Mouse (Mus musculus): ENCODE measurements around the gene Ftsj1.

The Ftsj1 gene

DNA sequence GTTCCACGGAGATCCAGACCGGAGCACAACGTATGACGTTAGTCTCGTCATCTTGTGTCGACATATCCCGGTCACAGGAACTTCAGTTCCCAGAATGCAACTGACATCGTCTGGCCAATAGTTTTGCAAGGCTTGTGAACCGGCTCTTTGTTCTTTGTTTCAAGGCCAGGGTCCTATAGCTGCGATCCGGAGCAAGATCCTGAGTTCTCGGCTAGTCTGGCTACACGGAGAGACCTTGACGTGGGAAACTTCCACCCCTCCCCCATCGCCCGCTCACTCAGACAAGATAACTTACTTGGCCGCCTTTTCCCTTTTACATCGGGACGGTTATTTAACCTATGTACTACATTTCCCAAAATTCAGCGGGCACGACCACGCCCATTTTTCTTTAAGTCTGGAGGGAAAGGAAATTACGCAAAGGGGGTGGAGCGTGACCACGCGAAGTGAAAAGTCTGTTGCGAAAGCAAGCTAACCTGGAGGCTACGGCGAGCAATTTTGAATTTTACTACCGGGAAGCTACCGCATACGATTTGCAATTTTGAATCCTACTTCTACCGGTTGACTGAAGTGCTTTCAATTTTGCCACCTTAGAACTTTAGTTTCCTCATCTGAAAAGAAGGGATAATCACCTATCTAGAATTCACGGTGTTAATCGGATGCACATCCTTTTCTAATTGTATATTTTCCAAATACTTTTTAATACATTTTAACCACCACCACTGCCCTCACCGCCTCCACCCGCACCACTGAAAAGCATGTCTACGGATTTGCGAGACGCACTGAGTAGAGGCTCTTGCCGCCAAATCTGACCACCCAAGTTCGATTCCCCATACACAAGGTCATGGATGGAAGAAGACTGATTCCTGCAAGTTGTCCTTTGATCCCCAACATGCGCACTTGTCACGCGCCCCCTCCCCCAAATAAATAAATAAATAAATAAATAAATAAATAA is at the start of gene Ftsj1:
Ftsj1 (minus strand) TSS at position 73 of the 952 bp plus-strand sequence.
- in situ Hi-C loops (cut with MboI, MseI) = no loop called here

DNA sequence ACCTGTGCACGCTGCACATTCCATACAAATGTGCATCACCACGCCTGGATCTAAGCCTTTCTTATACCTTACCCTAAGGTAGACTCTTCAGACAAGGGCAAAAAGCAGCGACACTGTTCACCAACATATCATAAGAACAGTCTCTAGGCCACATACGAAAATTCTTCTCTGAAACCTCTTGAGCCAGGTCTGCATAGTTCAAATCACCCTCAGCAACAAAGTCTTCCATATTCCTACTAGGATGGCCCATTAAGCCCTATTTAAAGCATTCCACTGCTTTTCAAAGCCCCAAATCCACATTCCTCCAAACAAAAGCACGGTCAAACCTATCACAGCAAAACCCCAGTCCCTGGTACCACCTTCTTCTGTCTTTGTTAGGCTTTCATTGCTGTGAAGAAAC is 36.4 kb upstream of the Ftsj1 start:
- in situ Hi-C loops (cut with MboI, MseI) = no loop called here

DNA sequence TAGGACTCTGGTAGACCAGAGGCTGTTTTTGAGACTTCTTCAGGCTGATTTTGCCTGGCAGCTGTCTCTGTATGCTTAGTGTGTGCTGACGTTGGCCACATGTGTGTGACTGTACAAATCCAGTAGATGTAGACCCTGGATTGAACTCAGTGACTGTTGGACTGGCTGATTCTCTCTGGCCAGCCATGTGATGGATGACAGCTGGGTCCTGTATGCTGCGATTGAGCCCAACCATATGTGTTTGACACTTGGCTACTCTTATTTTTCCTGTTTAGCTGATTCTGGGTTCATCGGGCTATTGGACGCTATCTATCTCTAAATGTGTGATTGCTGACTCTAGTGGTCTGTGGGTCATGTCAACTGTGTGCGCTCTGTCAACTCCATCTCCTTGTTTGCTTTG is 21.9 kb upstream of the Ftsj1 start:
- in situ Hi-C loops (cut with MboI, MseI) = no loop called here

DNA sequence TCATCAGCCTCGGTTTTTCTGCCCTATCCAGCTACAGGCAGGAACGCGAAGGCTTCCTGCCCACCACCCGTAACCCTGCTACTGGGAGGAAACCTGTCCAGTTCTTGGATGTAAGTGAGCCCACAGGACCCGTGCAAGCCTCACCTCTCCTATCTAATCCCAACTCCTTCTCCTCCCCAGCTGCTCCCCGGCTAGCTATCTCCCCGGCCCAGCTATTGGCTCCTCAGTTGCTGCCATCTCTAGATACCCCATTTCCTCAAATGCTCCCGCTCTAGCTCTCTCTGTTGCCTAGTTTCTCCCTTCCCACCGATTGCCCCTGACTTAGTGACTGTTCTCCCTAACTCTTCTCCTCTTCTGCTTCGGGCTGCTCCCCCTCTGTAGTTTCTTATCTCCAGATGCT is 19.8 kb upstream of the Ftsj1 start:
- in situ Hi-C loops (cut with MboI, MseI) = no loop called here

DNA sequence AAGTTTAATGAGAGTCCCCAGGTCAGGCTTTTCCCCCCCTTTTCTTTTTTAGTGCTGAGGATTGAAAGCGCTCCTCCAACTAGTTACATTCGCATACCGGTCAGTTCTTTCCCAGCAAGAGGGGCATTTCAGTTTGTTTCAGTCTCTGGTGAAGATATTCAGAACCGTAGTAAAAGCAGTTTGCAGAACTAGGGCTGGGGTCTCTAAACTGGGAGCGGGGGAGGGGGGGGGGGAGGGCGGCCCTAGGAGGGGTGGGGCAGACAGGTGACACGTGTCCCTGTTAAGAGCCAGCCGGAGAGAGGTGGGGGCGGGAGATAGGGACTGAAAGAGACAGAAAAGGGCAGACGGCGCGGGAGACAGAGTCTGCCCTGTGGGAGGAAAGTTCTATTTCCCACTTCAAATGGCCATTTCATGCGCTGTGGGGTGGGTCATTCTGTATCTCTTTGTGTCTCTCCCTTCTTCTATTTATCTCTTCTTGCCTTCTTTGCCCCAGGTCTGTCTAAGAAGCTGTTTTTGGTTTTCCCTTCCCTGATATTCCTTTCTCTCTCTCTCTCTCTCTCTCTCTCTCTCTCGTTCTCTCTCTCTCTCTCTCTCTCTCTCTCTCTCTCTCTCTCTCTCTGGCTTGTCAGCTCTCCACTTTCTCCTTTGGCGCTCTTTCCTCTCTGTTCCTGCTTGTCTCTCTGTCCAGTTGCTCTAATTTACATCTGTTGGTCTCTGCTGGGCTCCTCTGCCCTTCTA is 19.0 kb upstream of the Ftsj1 start, which contains the start of gene Slc38a5:
Slc38a5 (plus strand) TSS at position 51 of the 738 bp plus-strand sequence.
- in situ Hi-C loops (cut with MboI, MseI) = no loop called here

DNA sequence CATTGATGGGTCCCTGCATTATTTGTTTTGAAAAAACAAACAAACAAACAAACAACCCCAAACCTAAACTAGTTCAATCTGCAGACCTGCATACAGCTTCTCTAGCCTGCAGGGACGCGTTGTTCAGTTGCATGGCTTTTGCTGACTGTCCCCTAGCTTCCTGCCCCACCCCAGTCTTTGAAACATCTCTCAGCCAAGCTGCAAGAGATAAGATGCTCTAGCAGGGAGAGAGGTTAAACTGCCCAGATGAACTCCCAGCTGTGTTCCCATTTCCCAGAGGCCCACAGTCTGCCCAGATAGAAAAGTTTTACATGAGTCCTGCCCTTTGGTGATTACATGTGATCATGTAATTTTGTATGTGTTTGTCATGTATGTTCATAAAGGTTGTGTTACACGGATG is 12.0 kb upstream of the Ftsj1 start:
- in situ Hi-C loops (cut with MboI, MseI) = no loop called here

DNA sequence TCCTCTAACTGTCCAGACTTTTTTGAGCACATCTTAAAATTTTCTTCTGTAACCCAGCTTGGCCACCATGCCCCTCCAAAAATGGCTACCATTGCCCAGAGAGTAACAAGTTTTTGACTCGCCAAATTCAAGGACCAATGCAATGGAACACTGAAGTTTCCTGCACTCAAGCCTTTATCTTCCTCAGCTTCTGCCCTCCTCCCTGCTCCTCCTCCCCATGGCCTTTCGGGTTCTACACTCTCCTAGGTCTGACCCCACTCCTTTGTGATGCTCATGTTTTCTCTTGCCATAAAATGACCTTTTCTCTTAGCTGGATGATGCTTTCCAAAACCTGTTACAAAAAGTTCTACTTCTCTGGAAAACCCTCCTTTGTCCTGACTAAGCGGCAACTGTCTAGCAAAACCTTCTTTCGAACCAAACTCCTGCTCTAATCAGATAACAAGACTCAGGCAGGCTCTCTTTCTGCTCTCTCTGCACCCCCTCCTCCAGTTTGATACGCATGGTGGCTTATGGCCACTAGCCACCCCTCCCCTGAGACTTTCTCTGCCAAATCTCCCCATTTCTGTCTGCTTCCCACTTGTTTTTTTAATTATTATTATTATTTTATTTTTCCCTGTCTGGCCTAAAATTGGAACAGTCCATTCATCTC is 11.1 kb upstream of the Ftsj1 start:
- in situ Hi-C loops (cut with MboI, MseI) = no loop called here

DNA sequence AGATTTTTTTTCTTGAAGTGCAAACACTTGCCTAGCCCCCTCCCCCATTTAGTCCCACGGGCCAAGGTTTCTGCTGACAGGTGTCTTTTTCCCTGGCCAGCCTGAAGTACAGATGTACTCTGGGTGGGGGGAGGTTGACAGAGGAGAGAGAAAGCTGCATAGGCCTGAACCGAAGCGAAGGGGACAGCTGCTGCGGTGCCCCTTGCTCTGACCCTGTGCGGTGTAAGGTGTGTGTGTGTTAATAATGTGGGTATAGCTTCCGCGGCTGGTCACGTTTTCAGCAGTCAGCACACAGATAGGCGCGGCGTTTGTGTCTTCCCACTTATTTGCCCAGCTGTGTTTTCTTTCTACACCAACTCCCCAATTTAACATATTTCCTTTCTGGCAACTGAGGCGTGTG is 7.3 kb upstream of the Ftsj1 start:
- in situ Hi-C loops (cut with MboI, MseI) = no loop called here

DNA sequence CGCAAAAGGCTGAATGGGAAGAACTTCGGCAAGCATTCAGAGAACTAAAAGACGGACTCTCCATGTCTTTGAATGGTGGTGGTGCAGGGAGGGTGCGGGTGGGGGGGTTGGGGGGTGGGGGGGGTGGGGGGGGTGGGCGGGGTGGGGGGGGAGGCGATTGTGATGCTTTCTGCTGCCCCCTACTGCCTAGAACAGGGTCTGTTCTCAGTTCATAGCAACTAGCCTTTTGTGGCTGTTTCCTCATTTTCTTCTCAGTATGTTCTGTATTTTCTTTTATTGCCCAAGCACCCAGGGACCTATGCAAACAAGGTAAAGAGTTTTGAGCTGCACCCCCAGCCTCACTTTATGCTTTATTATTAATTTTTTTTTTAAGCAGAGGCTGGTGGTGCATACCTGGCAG is 3.6 kb upstream of the Ftsj1 start:
- in situ Hi-C loops (cut with MboI, MseI) = no loop called here

DNA sequence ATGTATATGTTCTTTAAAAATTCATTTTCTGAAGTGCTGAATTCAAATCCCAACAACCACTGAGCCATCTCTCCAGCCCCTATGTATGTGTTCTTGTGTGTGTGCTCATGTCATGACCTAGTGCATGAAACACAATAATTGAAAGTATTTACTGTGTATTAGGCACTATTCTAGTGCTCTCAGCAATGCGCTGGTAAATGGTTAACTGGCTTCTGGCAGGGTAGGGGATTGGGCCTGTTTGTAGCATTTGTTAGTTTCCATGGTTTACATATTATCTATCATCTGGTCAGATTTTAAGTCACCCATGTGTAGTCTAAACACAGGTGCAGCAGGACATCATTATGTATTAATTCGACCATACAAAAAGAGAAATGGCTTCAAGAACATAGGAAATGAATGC is 1.5 kb upstream of the Ftsj1 start:
- in situ Hi-C loops (cut with MboI, MseI) = no loop called here

DNA sequence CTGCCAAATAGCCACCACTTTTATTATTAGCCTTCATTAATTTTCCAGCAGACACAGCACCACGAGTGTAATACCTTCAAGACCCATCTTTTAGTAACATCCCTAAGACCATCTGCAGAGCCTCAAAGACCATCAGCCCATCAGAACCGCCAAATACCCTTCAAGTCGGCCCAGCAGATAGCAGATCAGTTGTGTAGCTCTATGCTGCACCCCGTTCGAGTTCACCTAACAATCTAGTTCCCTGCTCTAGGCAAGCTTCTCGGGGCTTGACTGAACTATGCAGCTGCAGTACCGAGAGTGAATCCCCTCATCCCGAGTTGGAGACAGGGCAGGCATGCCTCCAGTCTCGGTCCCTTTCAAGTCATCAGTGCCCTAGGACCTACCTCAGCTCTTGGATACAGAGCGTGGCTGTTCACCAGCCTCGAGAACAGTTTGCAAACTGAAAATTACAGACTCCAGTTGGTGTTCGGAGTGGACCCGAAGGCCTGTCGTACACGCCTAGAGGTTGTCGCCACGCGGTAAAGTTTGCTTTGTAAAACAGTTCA is 345 bp downstream of the Ftsj1 start:
- in situ Hi-C loops (cut with MboI, MseI) = no loop called here

DNA sequence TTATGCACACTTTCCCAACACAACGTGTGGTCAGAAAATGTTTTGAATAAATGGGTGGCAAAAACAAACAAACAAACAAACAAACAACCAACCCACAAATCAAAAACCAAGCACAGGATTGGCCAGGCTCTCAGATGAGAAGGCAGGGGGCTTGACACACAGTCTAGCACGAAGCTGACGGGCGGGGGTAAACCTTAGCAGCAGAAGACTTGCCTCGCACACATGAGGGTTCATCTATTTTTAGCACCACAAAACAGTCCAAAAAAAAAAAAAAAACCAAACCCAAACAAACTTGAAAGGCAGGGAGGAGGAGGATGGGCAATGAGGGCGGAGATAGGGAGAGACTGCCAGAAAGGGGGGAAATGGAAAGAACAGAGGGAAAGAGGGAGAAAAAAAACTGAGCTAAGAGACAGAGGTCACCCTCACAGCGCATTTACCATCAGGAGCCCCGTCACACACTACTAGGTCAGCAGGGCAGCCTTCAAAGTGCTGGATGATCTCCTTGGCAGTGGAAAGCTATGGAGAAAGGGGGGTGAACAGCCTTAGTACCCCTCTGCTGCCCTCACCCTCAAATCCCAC is 3.6 kb downstream of the Ftsj1 start:
- in situ Hi-C loops (cut with MboI, MseI) = no loop called here

DNA sequence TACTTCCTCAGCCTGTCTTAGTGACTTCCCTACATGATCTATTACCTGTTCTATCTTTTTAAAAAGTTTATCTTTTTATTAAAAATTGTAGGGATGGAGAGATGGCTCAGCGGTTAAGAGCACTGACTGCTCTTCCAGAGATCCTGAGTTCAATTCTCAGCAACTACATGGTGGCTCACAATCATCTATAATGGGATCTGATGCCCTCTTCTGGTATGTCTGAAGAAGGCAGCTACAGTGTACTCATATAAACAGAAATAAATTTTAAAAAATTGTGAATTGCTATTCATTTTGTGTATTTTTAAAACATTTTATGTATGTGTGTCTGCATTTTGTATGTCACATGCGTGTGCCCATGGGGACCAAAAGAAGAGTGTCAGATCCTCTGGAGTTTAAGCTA is 4.5 kb downstream of the Ftsj1 start:
- in situ Hi-C loops (cut with MboI, MseI) = no loop called here

DNA sequence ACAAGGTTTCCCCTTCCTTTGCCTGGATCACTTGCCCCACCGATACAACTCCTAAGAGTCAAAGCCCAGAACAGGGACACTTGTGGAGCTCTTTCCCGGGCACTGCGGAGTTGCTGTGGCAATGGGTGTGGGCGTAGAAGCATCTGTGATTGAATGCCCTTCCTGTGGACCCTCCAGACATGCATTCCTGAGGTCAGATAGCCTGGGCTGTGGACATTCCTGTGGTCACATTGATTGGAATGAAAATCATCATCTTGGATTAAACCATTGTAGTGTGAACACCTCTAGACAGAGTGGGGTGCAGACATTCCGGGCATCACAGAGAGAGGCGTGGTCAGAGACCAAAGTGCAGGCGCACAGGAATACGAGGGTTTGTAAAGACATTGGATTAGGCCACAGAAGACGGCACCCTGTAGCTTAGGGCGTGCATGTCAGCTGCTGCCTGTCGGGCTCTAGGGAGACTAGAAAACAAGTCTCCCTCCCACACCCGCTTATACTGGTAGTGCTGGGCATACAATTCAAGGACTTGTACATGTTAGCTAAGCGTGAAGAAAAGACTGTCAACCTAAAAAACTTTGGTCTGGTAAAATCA is 13.3 kb downstream of the Ftsj1 start:
- in situ Hi-C loops (cut with MboI, MseI) = no loop called here

DNA sequence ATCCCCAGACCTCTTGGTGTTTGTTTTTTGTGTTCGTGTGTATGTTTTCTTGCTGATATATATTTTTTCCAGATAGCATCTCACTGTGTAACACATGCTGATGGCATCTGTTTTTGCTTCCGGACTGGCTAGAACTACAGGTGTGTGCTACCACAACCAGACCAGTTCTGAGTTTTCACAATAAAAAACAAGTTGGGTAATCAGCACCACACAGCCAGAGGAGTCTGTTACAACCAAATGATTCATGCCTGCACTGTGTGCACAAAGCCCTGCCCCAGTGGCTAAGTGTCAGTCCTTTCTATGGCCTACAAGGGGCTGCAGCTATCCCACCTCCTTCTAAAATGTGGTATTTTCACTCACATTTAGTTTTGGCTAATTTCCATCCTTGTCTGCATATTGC is 15.5 kb downstream of the Ftsj1 start:
- in situ Hi-C loops (cut with MboI, MseI) = no loop called here

DNA sequence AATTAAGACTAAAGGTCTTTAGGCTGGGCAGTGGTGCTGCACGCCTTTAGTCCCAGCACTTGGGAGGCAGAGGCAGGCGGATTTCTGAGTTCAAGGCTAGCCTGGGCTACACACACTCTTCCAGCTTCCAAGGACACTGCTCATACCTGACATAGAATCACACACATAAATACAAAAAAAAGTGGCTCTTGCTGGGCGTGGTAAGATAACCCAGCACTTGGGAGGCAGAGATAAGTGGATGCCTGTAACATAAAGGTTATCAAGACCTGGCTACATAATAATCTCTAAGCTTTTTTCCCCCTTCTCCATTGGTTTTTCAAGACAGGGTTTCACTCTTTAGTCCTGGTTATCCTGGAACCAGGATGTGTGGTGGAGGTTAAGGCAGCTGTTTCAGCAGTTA is 18.6 kb downstream of the Ftsj1 start:
- in situ Hi-C loops (cut with MboI, MseI) = no loop called here

DNA sequence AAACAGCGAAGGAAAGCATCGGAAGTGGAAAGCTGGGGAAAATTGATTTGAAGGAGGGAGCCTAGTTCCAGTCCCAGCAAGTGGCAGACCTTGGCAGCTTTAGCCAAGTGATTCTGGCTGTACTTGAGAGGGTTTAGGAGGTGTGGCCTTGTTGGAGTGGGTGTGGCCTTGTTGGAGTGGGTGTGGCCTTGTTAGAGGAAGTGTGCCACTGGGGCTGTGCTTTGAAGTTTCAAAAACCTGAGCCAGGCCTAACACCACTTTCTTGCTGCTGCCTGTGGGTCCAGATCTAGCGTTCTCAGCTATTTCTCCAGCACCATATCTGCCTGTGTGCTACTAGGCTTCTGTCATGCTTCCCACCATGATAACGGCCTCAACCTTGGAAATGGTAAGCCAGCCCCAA is 21.9 kb downstream of the Ftsj1 start:
- in situ Hi-C loops (cut with MboI, MseI) = no loop called here

DNA sequence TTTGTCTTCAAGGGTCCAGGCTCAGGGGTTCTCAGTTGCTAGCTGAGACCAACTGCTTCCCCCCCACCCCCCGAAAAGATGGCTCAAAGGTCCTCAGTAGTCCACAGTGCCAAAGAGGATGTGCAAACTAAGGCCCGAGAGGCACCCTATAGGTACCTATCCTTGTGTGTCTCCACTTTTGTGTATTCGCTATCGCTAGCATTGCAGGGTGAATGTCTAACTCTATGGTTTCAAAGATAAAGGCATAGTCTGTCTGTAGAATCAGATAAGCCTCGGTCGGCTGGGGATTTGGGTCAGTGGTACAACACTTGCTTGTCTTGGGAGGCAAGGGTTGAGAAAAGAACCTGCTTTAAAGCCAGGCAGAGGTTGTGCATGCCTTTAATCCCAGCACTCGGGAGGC is 28.7 kb downstream of the Ftsj1 start:
- in situ Hi-C loops (cut with MboI, MseI) = no loop called here

DNA sequence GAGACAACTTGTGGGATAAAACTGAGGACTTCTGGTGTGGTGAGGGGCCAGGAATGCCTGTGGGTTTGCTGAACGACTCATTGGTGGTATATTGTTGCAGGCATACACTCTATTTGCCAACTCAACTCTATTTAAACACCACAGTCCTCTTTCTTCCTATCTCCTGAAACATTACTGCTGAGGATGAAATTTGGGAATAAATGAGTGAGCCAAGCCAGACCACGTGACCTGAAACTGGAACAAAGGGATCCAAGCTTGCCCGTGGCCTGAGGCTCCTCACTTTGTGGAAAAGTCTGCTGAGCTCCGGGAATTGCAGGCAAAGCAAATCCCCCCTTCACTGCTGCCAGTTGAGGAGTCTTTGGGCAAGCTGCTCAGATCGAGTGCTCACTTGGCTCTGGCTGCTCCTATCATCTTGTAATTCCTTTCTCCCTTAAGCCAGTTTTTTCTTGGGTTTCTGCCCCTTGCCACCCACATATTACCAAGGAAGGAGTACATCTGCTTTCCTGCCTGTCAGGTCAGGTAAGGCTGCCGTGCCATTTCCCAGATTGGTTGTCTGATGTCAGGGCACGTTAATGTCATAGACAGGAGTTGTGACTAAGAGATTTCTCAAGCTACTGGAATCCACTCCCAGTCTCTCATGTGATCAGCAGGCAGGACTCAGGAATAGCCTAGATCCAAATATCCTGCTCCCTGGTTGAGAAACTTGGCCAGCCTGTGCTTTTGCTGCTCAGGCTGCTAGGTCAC is 29.4 kb downstream of the Ftsj1 start:
- in situ Hi-C loops (cut with MboI, MseI) = no loop called here

DNA sequence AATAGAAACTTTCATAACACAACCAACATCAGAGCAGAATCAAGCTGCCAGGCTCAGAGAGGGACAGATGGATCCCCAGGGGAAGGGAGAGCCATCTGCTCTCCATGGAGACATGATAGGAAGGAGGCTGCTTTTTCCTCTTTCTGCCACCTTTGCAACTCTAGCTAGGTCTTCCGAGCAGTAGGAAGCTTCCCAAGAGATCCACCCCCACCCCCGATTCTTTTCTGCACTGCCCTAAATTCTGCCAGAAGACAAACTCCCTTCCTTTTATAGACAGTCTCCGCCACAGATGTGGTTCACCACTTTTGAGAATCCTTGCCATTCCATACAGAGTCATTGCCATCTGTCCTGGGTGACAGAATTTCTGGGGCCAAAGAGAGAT is 29.9 kb downstream of the Ftsj1 start:
- in situ Hi-C loops (cut with MboI, MseI) = no loop called here

DNA sequence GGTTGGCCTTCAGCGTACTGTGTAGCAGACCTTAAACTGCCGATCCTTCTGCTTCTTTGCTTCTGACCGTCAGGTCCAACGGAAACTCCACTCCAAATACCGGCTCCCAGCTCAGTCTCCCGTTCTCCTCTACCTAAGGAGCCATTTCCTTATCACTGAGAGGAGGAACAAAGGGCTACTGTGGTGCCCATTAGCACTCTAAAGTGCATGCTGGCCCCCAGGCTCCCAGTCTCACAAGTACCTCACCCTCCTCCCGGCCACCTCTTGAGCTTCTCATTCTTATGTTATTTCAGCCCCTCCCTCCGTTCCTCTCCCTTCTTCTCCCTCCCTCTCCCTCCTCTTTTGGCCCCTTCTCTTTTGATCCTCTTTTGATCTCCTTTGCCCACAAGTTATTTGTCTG is 32.6 kb downstream of the Ftsj1 start:
- in situ Hi-C loops (cut with MboI, MseI) = no loop called here

Data from regulatory T cell (primary cell).